Mouse (Mus musculus) urinary bladder, adult 18-20 months (tissue): ENCODE data around the gene Dppa3.
"Not testable (repeated sequence)": the region's sequence is repeated elsewhere in the genome, so short reads cannot be mapped to it uniquely, and the experiment has no call there.

Source experiments
- DNase-seq, 2 experiments: peaks; one replicate each; pipeline ENCODE4 v3.0.0; 2022; ENCODE audit warnings: low spot score in 2 of 2, mixed read lengths in 2 of 2

Dppa3 gene

DNA sequence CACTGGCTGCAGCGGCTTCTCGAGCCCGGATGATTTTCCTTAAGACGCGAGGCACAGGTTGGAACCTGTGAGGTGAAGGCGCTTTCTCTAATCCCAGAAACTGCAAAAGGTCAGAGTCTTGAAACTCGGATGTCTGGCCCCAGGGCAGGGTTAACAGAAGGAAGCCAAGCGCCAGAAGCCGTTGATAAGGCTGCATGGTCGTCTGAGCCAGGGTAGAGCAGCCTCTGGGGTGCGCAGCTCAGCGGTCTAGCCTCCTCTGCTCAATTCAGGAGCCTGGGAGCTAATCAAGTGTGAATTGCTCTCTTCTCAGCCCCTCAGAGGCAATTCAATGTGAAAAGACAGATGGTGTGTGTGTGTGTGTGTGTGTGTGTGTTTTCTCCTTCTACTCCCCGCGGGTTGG lies 16.4 kb upstream of the Dppa3 start, which contains the start of gene Gdf3:
Gene Gdf3 (minus strand): TSS at position 317 of the 400 bp plus-strand sequence.
- no peak for DNase-seq

DNA sequence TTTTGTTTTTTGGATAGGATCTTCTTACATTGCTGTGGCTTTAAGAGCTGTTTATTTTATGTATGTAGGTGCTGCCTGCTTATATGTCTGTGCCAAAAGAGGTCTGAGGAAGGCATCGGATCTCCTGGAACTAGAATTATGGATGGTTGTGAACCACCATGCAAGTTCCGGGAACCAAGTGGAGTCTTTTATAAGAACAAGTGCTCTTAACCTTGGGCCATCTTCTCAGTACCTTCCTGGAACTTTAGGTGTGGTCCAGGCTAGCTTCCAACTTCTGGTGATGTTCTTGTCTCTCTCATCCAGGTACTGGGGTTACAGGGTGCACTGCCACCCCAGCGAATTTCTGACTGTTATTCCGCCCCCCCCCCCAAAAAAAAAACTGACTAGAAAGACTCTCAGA lies 13.8 kb upstream of the Dppa3 start:
- DNase-seq = no peak

DNA sequence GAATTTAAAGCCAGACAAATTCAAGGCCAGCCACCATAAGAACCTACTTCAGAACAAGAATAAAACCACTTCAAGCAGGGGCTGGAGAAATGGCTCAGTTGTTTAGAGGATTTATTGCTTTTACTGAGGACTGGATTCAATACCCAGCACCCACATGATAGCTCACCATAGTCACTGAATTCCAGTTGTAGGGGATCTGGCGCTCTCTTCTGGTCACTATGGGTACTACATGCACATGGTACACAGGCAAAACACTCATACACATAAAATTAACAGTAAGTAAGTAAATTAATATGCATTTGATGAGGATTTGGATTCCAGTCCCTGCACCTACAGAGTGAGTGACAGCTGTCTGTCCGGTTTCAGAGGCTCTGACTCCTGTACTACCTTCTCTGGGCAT lies 12.2 kb upstream of the Dppa3 start:
- no peak for DNase-seq

GRCm38 (mm10) chr6:122616022-122616421 lies 10.2 kb upstream of the Dppa3 start:
- DNase-seq = no peak

GRCm38 (mm10) chr6:122621066-122621465 lies 5.1 kb upstream of the Dppa3 start:
- no peak for DNase-seq

DNA sequence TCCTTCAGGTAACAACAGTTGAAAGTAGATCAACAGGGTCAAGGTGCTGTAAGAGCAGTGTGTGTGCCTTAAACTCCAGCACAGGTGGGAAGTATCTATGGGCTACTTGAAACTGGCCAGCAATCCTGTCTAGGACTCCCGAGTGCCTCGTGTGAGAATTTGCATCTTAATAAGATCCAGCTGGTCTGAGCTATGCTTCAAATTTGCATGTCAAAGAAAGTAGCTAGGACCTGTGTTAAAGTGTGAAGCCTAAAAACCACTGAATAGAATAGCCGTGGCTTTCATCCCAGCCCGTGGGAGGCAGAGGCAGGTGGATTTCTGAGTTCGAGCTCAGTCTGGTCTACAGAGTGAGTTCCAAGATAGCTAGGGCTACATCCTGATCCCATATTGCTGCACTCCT lies 1.7 kb upstream of the Dppa3 start:
- DNase-seq = no peak

- DNase-seq = no peak
Observed at GRCm38 (mm10) chr6:122625156-122625555, 1.1 kb upstream of the Dppa3 start.

DNA sequence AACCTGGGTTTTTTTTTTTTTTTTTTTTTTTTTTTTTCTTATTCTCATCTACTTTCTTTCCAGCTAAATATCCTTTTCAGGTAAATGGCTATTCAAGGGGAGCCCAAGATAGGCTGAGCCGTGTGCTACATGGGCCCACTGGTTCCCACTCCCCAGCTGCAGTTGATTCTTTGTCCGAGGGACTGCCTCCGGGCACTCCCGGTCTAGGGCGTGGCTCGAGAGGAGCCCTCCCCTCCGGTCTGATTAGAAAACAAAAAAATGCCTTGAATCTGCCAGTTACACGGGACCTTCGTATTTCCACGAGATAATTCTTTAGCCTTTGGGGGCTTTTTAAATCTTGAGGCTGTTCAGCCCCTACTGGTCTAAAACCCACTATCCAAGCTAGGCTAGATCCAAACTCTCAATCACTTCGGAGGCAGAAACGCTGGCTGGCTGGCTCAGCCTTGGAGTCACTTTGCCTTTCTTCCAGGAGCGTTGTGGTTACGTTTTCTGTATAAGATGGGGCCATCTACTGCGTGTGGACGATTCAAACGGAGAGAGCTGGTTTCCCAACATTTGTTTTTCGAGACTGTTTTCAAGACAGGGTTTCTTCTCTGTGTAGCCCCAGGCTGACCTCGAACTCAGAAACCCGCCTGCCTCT lies 1.4 kb downstream of the Dppa3 start:
- no peak for DNase-seq

DNA sequence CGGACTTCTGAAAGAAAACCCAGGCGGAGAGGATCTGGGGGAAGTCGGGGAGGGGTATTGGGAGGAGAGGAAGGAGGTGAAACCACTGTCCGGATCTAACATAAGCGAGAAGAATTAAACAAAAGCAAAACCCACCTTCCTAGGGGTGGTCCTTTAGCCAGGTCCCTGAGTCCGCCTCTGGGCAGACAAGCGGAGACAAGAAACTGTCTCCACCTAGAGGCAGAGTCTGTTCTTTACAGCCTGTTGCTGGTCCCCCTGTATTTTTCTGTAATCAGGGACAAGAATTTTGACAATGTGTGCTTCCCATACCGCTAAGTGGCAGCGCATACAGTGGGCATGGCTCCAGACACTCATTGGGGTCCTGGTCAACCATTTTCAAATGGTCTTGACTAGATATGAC lies 7.2 kb downstream of the Dppa3 start:
- DNase-seq = no peak

- DNase-seq = no peak
Observed at GRCm38 (mm10) chr6:122635315-122635714, 9.1 kb downstream of the Dppa3 start.

DNA sequence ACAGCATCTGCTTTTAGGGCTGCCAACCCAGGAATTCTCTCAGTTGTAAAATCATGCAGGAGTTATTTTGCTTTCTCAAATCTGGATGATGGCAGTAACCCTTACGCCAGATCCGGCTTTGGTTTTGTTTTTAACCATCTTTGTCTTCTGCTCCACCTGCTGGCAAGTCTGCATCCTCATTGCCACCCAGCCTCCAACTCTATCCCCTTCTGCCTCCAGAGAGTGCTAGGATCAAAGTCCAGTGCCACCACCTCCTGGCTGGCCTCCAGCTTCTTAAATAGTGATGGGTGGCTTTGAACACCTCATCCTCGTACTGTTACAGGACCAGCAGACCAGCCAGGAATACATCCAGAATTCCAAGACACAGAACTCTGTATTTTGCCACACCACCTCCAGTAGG lies 10.5 kb downstream of the Dppa3 start:
- DNase-seq = no peak

- not testable (repeated sequence) for DNase-seq
Observed at GRCm38 (mm10) chr6:122637566-122637965, 11.4 kb downstream of the Dppa3 start.

- DNase-seq = not testable (repeated sequence)
Observed at GRCm38 (mm10) chr6:122644196-122644595, 18.0 kb downstream of the Dppa3 start.

GRCm38 (mm10) chr6:122649903-122650302 lies 23.7 kb downstream of the Dppa3 start:
- no peak for DNase-seq

DNA sequence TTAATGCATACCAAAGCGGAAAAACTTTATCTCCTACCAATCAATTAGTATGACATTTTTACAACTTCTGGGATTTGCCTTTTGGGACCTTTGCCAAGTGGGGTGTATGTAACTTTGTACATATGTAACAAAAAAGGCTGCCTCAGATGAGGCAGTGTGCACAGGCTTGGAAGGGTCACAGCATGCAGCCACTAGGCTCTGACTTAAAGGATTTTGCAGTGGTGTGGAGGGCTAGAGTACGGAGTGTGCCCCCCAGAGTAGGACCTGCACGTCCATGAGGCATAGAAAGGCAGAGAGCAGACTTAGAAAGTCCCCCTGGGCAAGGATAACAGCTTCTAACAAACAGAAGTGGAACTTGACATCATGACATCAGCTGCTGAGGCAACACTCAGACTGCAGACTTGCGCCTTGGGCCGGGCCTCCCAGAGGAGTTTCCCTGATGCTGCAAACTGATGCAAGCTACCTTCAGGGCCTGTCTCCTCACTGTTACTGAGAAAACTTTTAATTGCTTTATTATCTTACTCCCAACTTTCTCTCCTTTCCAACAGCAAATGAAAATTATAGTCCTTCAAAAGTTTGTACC lies 24.3 kb downstream of the Dppa3 start:
- DNase-seq = no peak

GRCm38 (mm10) chr6:122654301-122654700 lies 28.1 kb downstream of the Dppa3 start:
- no peak for DNase-seq

- DNase-seq = no peak
Observed at GRCm38 (mm10) chr6:122657630-122658029, 31.4 kb downstream of the Dppa3 start.

DNA sequence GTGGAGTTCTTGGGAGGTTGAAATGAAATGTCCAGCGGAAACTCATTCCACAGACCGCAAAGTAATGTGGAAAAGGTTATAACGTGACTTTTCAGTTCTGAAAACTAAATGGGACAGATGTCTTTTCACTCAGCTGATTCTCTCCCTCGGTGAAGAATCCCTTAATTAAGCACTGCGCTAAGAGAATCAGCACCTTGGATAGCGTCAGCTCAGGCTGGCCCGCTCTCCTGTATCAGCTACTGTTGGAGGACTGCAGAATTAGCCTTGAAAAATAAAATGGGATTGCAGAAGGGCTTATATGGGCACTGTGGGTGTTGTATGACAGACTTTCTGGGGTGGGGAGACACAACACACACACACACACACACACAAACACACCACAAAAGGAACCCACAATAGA lies 33.4 kb downstream of the Dppa3 start:
- DNase-seq = no peak

DNA sequence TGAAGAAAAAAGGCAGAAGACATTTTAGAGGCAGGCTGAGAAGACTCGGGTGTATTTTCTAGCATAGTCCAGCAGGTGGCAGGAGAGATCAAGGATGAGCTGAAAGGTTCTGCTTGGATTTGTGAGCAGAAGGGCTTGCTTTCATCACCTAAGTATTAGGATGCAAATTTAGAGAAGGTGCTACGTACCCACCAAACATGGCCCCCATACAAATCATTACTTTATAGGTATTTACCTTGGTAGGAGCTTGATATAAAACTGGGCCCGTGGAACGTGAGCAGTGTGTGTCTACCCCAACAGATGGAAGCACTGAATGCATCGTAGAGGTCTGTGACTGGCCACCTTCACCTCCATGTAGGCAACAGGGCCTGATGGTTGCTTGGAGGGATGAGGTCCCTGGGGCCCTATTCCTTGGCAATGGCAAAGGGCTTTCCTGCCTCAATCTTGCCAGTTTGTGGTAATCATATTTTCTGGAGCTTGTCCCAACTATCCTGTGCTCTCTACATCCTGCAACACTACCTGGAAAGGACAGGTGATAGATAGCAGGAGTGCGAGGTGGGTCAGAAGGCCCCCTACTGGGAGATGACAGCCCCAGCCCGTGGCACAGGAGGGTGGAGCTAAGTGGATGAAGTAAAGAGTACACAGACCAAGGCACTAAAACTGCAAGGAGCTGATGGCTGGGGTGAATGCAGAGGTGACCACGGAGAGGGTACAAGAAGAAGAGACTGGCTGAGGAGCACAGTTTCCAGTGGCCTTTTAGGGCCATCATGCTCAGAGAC lies 34.6 kb downstream of the Dppa3 start:
- DNase-seq = no peak

- no peak for DNase-seq
Observed at GRCm38 (mm10) chr6:122662551-122663264, 36.5 kb downstream of the Dppa3 start.

GRCm38 (mm10) chr6:122663596-122664206 lies 37.5 kb downstream of the Dppa3 start:
- no peak for DNase-seq

- no peak for DNase-seq
Observed at GRCm38 (mm10) chr6:122665866-122666265, 39.7 kb downstream of the Dppa3 start.
